Mouse (Mus musculus): ENCODE measurements around the gene Plxnd1.

- TF ChIP-seq CTCF (IDR thresholded peaks at IDR 0.05; ENCODE audit: low read depth): no peak
- no peak for TF ChIP-seq EP300 (IDR thresholded peaks at IDR 0.05; ENCODE audit: low read depth)
Observed at GRCm38 (mm10) chr6:115932391-115932790, 62.4 kb downstream of the Plxnd1 start.

Data from heart, postnatal 0 days (tissue).